Mouse (Mus musculus): ENCODE data around the gene Il2rb. TPM values are rescaled to one million over a fixed set of nuclear protein-coding genes. Genes with fewer than 3 reads are reported as not detected.

The Il2rb gene
- polyA plus RNA-seq, 1 experiment from 2014 or later: 0.69 TPM

DNA sequence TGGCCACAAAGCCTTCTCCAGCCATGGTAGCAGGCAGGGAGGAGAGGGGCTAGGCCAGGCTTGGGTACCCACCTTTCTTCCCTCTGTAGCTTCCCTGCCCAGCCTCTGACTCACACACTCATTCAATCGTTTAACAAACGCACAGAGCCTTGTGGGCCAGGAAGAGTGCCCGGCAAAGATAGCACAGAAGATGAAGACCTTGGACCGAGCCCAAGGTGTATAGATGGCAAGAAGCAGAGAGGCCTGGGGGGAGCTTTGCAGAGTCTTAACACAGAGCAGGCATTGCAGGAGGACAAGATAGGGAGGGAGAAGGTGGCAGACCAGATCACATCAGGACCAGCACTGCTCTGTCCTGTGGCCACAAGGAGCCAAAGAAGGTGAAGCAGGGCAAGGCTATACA lies 39.9 kb downstream of the Il2rb start:
- Histone ChIP-seq H3K4me2 (no peak overlapping the region), H3K4me3 (replicated peaks) (no peak overlapping the region), H3K27ac (no peak overlapping the region), H3K9ac (no peak overlapping the region), H3K36me3 (no peaks in the 10 kb centered on the region), H3K27me3 (replicated peaks) (no peaks in the 10 kb centered on the region), H3K9me3 (no peaks in the 10 kb centered on the region), H3K4me1 (no peaks in the 10 kb centered on the region)
- 56% methylated on average over 4 of the region's 4 CpGs for WGBS
- no peak for ATAC-seq (ENCODE audit: insufficient read depth, low FRiP score, low read depth)

DNA sequence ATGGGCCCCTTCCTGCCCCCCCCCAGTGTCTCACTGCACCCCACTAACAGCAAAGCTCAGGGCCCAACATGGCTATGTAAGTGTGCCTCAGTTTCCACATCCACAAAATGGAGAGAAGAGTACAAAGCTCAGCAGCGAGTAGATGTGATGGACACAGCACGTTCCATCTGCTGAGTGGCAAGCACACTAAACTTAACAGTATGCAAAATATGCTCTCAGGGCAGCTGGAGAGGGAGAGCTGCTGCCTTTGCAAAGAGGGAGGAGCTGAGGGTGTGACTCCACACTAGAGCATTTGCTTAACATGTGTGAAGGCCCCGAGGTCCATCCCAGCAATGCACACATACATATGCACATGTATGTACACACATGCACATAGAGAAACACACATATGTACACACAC lies 42.1 kb downstream of the Il2rb start:
- H3K4me3 ChIP-seq (replicated peaks): no peak overlapping the region
- WGBS: 79% methylated on average over 3 of the region's 3 CpGs
- no peak overlapping the region for H3K9ac ChIP-seq
- no peaks in the 10 kb centered on the region for H3K27me3 ChIP-seq (replicated peaks)
- H3K27ac ChIP-seq: no peak overlapping the region
- H3K4me2 ChIP-seq: no peak overlapping the region
- ATAC-seq (ENCODE audit: insufficient read depth, low FRiP score, low read depth): no peak
- no peaks in the 10 kb centered on the region for H3K36me3 ChIP-seq
- no peaks in the 10 kb centered on the region for H3K4me1 ChIP-seq
- no peaks in the 10 kb centered on the region for H3K9me3 ChIP-seq

DNA sequence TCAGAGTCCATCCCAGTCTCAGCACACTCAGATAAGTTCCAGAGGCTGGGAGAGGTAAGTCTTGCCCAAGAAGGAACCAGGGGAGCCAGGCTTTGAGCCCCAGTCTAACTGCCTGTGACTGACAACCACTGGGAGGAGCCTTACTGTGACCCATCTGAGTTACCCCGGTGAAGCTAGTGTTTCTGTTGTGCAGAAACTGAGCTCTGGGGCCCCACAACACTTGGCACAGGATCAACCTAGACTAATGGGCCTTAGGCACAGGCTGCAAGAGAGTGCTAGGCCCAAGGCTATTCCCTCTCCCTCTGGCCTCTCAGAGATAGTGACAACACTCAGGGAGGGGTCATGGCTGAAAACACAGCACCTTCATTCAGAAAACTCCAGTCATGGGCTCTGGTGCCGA lies 43.9 kb downstream of the Il2rb start:
- H3K27me3 ChIP-seq (replicated peaks): no peaks in the 10 kb centered on the region
- 67% methylated on average over 2 of the region's 2 CpGs for WGBS
- no peak overlapping the region for H3K27ac ChIP-seq
- no peak for ATAC-seq (ENCODE audit: insufficient read depth, low FRiP score, low read depth)
- H3K9ac ChIP-seq: no peak overlapping the region
- H3K9me3 ChIP-seq: no peaks in the 10 kb centered on the region
- no peak overlapping the region for H3K4me2 ChIP-seq
- no peak overlapping the region for H3K4me3 ChIP-seq (replicated peaks)
- H3K36me3 ChIP-seq: no peaks in the 10 kb centered on the region
- H3K4me1 ChIP-seq: 0 out of 2 replicates have a peak, but pooled peaks cover 6% of the 10 kb centered on the region

DNA sequence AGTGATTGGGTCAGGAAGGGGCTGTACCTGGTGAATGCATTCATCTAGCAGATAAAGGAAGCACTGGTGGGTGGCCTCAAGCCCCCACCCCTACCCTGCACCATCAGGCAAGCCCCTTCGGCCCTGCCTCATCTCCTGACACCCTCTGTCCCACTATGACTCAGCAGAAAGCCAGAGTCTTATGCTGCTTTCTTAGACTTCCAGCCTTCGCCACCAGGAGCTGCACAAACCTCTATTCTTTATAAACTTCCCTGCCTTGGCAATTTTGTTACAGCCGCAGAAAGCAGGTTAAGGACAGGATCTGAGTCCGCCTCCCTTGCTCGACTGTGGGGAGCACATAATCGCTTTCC lies 44.7 kb downstream of the Il2rb start:
- Histone ChIP-seq H3K9ac (no peak overlapping the region), H3K27ac (no peak overlapping the region), H3K4me3 (replicated peaks) (no peak overlapping the region), H3K4me1 (0 out of 2 replicates have a peak, but pooled peaks cover 6% of the 10 kb centered on the region), H3K27me3 (replicated peaks) (no peaks in the 10 kb centered on the region), H3K4me2 (no peak overlapping the region), H3K9me3 (no peaks in the 10 kb centered on the region), H3K36me3 (no peaks in the 10 kb centered on the region)
- ATAC-seq (ENCODE audit: insufficient read depth, low FRiP score, low read depth): no peak
- WGBS: 89% methylated on average over 6 of the region's 6 CpGs

DNA sequence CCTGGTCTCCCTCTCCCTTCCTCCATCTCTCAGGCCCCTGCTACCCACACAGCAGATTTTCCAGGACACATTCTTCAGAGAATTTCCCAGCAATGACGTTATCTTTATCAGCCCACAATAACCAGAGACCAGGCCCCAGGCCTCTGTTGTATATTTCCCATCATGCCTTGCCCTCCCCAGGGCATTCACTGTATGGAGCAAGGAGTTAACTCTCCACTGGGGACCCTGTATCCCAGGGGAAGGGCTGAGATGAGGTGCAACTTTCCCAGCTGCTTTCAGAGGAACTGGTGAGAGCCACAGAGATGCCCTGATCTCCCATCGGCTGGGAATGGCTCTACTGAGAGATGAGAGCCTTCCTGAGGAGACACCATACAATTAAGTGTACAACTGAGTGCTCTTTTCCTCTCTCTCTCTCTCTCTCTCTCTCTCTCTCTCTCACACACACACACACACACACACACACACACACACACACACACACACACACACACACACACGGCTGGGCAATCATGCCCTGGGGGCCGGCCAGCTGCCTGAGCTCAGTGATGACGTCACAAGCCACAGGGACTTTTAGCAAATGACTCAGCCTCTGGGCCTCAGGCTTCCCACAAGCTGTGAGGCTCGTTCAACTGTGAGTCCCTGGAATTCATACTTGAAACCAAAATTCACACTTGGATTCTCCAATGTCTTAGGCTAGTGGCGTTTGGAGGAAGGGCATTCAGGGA lies 45.2 kb downstream of the Il2rb start:
- Histone ChIP-seq H3K36me3 (no peaks in the 10 kb centered on the region), H3K4me1 (0 out of 2 replicates have a peak, but pooled peaks cover 6% of the 10 kb centered on the region), H3K27me3 (replicated peaks) (no peaks in the 10 kb centered on the region), H3K4me2 (no peak overlapping the region), H3K9ac (no peak overlapping the region), H3K9me3 (no peaks in the 10 kb centered on the region), H3K4me3 (replicated peaks) (no peak overlapping the region), H3K27ac (no peak overlapping the region)
- ATAC-seq (ENCODE audit: insufficient read depth, low FRiP score, low read depth): no peak
- 26% methylated on average over 6 of the region's 7 CpGs for WGBS

DNA sequence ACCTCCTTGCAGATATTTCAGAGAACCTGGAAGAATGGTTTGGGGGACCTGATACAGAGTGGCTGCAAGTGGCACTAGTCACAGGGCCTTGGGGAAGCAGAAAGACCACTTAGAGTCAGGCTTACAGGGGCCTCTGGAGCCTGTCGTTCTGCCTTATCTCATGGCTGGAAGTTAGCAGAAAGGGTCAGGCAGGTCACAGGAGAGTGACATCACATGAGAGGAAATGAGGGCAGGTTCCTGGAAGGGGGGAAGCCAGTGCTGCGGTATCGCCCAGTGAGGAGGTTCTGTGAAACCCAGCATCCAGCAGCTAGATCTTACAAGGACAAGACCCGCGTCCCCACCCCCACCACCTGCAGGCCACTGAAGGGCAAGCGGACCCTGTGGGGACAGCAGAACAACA lies 45.9 kb downstream of the Il2rb start:
- Histone ChIP-seq H3K27me3 (replicated peaks) (no peaks in the 10 kb centered on the region), H3K4me3 (replicated peaks) (no peak overlapping the region), H3K9ac (no peak overlapping the region), H3K36me3 (no peaks in the 10 kb centered on the region), H3K4me2 (no peak overlapping the region), H3K27ac (no peak overlapping the region), H3K9me3 (no peaks in the 10 kb centered on the region), H3K4me1 (0 out of 2 replicates have a peak, but pooled peaks cover 6% of the 10 kb centered on the region)
- ATAC-seq (ENCODE audit: insufficient read depth, low FRiP score, low read depth): no peak
- 58% methylated on average over 6 of the region's 6 CpGs for WGBS

DNA sequence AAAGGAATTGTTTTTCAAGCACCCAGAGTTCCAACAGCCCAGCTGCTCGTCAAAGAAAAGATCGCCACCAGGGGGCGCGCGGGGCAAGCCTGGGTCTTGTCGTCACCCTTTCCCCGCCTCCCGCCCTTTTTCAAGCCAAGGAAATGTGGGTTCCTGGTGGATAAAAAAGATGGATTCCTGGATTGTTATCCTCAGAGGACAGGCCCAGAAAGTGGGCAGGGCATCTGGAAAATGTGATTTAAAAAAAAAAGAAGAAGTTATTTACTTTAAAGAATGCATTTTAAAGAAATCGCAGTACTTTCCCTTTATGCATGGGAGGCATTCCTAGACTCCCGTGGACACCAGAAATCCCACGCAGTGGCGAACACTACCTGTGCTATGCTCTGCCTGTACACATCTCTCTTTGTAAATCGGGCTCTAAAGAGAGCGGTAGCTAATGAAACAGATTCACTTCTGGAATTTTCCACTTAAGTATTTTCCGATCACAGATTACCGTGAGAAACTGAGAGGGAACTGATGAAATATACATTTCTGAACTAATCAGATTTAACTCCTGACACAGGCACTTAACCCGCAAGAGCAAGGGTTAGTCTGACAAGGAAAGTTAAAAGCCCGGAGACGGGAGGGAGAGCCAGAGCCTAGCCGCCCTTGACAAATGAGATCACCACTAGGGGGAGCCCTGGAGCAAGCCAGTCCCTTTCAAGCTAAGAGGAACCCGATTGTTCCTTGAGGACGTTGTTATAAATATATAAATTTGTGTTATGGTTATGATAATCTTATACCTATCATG lies 47.1 kb downstream of the Il2rb start:
- H3K36me3 ChIP-seq: no peaks in the 10 kb centered on the region
- H3K9ac ChIP-seq: peak overlapping the region; percentile 18; the same call in 1 of the 2 replicates
- under 1% methylated on average over 22 of the region's 22 CpGs for WGBS
- no peaks in the 10 kb centered on the region for H3K27me3 ChIP-seq (replicated peaks)
- no peaks in the 10 kb centered on the region for H3K9me3 ChIP-seq
- peak overlapping the region; percentile 32 for H3K4me3 ChIP-seq (replicated peaks)
- no peak for ATAC-seq (ENCODE audit: insufficient read depth, low FRiP score, low read depth)
- H3K27ac ChIP-seq: peak overlapping the region; percentile 86
- peak overlapping the region; percentile 67 for H3K4me2 ChIP-seq
- H3K4me1 ChIP-seq: 0 out of 2 replicates have a peak, but pooled peaks cover 6% of the 10 kb centered on the region

DNA sequence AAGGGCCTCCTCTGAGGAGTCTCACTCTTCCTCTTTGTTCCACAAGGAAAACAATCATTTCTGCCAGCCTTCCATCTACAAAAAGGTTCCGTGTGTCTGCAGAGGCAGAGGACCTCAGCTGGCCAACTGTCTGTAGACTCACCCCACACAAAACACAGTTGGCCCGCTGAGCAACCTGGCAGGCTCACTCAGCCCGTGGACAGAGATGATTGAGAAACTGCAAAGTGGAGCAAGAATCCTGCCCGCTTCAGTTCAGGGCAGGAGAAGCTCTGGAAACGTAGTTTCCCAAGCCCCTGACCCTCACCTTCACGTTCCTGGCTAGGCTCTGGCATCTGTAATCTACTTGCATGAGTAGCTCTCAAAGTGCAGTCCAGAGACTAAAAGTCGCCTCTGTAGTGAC lies 48.0 kb downstream of the Il2rb start:
- H3K9me3 ChIP-seq: no peaks in the 10 kb centered on the region
- WGBS: 46% methylated on average over 7 of the region's 7 CpGs
- no peak overlapping the region for H3K4me2 ChIP-seq
- H3K4me3 ChIP-seq (replicated peaks): no peak overlapping the region
- H3K27me3 ChIP-seq (replicated peaks): no peaks in the 10 kb centered on the region
- no peak overlapping the region for H3K9ac ChIP-seq
- H3K36me3 ChIP-seq: no peaks in the 10 kb centered on the region
- 0 out of 2 replicates have a peak, but pooled peaks cover 6% of the 10 kb centered on the region for H3K4me1 ChIP-seq
- H3K27ac ChIP-seq: no peak overlapping the region
- no peak for ATAC-seq (ENCODE audit: insufficient read depth, low FRiP score, low read depth)

DNA sequence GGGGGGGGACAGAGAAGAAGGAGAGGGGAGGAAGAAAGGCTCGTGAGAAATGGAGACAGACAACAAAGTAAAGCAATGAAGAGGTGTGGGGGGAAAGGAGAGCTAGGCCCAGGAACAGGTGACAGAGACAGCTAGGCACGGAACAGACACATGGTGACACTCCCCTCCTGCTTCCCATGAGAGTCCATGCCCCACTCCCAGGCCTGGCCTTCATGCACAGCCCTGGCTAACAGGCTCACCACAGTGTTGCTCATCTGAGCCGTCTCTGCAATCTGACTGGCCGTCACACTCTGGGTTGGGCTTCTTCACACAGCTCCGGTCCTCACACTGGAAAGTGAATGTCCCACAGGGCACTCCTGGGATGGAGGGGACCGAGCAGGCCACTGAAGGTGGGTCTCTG lies 51.2 kb downstream of the Il2rb start:
- no peak for ATAC-seq (ENCODE audit: insufficient read depth, low FRiP score, low read depth)
- Histone ChIP-seq H3K36me3 (no peaks in the 10 kb centered on the region), H3K27me3 (replicated peaks) (no peaks in the 10 kb centered on the region), H3K4me2 (no peak overlapping the region), H3K4me3 (replicated peaks) (no peak overlapping the region), H3K27ac (no peak overlapping the region), H3K9me3 (no peaks in the 10 kb centered on the region), H3K4me1 (0 out of 2 replicates have a peak, but pooled peaks cover 6% of the 10 kb centered on the region), H3K9ac (no peak overlapping the region)
- 48% methylated on average over 6 of the region's 6 CpGs for WGBS

DNA sequence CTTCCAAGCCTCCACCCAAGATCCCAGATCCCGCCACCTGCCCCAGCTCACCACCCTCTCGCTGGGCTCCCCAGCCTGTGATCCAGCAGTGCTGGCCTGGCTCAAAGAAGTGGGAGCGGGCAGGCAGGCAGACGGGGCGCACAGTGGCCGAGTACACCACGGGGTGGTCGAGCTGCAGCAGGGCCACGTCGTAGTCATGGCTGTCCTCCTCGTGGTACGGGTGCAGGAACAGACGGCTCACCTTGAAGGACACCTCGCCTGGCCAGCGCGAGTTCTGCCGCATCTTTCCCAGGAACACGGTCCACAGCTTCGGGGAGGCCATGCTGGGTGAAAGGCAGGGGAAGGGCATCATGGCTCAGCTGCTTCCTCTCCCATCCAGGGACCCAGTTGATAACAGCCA lies 52.8 kb downstream of the Il2rb start:
- H3K27ac ChIP-seq: no peak overlapping the region
- H3K36me3 ChIP-seq: no peaks in the 10 kb centered on the region; the same call in 1 of the 2 replicates
- no peaks in the 10 kb centered on the region for H3K27me3 ChIP-seq (replicated peaks)
- WGBS: 89% methylated on average over 19 of the region's 19 CpGs
- peaks cover 12% of the 10 kb centered on the region for H3K4me1 ChIP-seq
- no peak overlapping the region for H3K4me3 ChIP-seq (replicated peaks)
- no peaks in the 10 kb centered on the region for H3K9me3 ChIP-seq
- no peak for ATAC-seq (ENCODE audit: insufficient read depth, low FRiP score, low read depth)
- no peak overlapping the region for H3K4me2 ChIP-seq
- no peak overlapping the region for H3K9ac ChIP-seq

DNA sequence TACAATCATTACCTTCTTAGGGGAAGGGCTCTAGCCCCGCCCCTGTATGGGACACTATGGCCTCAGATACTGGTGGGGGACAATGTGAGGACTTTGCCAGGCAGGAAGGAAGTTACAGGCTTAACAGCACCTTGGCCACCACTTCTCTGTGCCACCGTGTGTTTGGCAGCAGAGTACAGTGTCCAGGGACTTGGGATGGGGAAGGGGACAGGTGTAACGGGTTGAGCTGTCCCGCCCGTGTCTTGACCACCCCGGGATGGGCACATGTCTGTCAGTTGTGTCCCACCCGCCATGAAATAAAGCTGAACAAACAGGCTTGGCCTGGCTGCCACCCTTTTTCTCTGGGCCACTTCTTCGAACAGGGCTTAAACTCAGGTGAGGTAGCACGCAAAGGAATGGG lies 56.1 kb downstream of the Il2rb start:
- Histone ChIP-seq H3K27me3 (replicated peaks) (no peaks in the 10 kb centered on the region), H3K4me1 (peaks cover 22% of the 10 kb centered on the region), H3K36me3 (peaks cover 6% of the 10 kb centered on the region; the same call in 1 of the 2 replicates), H3K4me2 (no peak overlapping the region), H3K9me3 (no peaks in the 10 kb centered on the region), H3K9ac (no peak overlapping the region), H3K4me3 (replicated peaks) (no peak overlapping the region), H3K27ac (no peak overlapping the region)
- no peak for ATAC-seq (ENCODE audit: insufficient read depth, low FRiP score, low read depth)
- WGBS: 68% methylated on average over 9 of the region's 9 CpGs

DNA sequence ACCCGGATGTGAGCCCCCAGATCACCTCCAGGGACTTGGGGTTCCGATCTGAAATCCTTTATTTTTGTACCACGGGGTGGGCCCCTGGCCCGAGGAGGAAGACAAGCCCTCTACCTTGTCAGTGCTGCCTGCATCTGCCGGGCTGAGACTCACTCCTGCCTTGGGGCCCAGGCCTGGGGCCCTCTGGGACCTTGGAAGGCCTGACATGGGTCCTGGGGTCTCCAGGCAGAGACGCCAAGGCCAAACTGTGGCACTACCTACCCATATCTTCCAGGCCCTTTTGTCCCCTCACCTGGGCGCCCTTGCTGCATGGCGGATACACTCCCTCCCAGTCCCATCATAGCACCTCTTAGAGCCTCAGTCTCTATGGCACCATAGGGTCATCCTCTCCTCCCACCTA lies 56.6 kb downstream of the Il2rb start:
- 54% methylated on average over 8 of the region's 8 CpGs for WGBS
- Histone ChIP-seq H3K27ac (no peak overlapping the region), H3K27me3 (replicated peaks) (no peaks in the 10 kb centered on the region), H3K9me3 (no peaks in the 10 kb centered on the region), H3K4me1 (peaks cover 22% of the 10 kb centered on the region), H3K36me3 (peaks cover 6% of the 10 kb centered on the region; the same call in 1 of the 2 replicates), H3K4me3 (replicated peaks) (no peak overlapping the region), H3K9ac (no peak overlapping the region), H3K4me2 (no peak overlapping the region)
- no peak for ATAC-seq (ENCODE audit: insufficient read depth, low FRiP score, low read depth)

All from stomach, embryonic 15.5 days (tissue).